Mouse (Mus musculus) thymus, postnatal 36 days (tissue): ENCODE data around the gene Grb7.

Experiments used
- DNase-seq, 2 experiments: peaks; one replicate each; pipeline ENCODE4 v3.0.0; 2022; ENCODE audit warnings: mixed read lengths in 2 of 2

The Grb7 gene

GRCm38 (mm10) chr11:98446213-98446561 is at the start of gene Grb7:
Gene Grb7, plus strand, starts transcription at chr11:98446394.
- no peak for DNase-seq

DNA sequence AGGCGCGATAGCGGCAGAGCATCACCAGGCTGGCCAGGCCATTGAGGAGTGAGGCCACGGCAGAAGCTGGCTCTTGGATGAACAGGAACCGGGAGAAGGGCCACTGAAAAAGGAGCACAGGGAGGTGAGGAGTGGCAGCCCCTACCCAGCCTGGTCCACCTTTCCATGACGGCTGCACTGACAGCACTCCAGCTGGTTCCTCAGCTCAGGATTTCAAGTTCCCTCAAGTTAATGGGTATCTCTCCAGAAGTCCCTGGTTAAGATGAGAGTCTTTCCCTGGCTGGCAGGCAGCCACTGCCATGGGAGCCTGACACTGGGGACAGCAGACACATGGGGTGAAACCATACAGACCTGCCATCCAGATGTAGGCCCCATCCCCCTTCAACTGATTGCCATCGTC is 48.2 kb upstream of the Grb7 start:
- DNase-seq: no peak

DNA sequence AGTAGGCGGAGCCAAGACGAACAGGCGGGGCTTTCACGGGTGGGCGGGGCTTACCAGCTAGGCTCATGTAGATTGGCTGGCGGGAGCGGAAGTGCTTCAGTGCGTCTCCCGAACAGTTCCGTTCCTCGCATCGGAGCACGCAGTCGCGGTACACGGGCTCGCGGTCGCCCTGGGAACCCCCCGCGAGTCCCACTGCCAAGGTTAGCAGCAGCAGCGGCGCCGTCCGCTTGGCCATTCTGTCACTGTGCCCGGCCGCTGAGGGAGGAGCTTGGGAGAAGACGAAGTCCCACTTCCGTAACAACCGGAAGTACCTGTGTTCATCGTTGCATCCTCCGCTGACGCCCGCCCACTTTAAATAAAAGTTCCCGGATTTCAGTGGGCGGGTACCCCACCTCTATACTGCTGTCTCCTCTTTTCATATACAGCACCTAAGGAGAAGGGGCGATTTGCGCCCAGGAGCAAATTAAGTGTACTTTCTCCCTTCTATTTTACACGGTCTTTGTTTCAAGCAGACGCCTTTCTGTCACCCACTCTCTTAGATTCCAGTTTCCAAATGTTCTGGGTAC is 46.0 kb upstream of the Grb7 start, which contains the start of gene Pgap3:
Gene Pgap3, minus strand, starts transcription at position 330 of the 566 bp plus-strand sequence.
- peak; percentile 86 to 87 for DNase-seq

DNA sequence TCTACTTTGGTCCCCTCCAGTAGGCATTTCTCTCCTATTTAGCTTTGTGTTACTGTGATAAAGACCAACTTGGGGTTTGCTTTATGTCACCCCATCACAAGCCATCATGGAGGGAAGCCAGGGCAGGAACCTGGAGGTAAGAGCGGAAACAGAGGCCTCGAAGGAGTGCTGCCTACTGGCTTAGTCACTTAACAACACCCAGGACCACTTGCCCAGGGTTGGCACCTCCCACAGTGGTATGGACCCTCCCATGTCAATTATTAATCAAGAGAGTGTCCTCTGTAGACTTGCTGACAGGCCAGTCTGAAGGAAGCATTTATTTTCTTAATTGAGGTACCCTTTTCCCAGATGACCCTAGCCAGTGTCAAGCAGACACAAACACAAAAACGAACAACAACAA is 45.4 kb upstream of the Grb7 start:
- DNase-seq: no peak

DNA sequence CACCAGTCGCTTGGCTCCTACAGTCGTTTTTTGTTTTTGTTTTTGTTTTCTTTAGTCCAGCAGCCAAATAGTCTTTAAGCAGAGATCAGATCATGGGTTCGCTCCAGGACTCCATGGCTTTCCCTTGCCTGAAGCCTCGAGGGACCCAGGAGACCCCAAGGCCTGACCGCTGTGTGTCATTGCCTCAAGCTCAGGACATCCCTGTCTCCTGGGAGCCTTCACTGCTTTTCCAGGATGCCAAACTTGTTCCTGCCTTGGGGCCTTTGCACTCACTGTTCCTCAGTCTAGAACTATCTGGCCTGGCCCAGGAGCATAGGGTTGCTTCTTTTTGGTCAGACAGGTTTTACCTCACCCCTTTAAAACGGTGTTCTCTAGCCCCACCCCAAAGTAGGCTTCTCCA is 39.6 kb upstream of the Grb7 start:
- DNase-seq: no peak

- no peak for DNase-seq
These were observed 37.3 kb upstream of the Grb7 start for GRCm38 (mm10) chr11:98408872-98409271.

DNA sequence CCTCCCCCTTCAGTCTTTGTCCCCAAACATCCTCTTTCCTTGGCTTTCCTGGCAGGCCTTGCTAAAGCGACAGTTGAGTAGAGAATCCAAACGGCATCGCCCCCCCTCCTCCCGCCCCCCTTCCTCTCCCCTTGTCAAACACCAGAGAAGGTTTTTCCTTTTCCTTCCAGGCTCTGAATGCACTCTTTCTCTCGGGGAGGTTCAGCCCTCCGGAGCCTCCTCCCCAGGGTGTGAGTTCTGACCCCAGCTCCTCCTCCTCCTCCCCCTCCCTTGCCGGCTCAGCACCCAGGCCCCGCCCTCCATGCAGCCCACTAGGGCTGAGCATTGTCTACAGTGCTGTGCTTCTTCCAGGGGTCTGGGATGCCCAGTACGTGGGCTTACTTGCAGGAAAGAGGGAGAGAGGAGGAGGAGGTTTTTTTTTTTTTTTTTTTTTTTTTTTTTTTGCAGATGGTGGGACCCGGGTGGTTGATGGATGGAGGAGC is 36.8 kb upstream of the Grb7 start:
- no peak for DNase-seq

DNA sequence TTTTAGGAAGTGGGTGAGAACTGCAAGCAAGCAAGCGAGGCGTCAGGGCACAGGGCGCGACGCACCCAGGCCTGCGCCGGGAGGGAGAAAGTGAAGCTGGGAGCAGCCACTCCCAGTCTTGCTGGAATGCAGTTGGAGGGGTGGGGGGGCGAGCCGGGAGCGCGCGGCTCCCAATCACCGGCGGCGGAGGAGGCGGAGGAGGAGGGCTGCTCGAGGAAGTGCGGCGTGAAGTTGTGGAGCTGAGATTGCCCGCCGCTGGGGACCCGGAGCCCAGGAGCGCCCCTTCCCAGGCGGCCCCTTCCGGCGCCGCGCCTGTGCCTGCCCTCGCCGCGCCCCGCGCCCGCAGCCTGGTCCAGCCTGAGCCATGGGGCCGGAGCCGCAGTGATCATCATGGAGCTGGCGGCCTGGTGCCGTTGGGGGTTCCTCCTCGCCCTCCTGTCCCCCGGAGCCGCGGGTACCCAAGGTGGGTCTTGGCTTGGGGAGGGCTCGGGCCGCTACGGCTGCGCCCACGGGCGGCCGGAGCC is 33.9 kb upstream of the Grb7 start, which contains the start of gene Erbb2:
Gene Erbb2, plus strand, starts transcription at position 198 of the 524 bp plus-strand sequence.
- no peak for DNase-seq

DNA sequence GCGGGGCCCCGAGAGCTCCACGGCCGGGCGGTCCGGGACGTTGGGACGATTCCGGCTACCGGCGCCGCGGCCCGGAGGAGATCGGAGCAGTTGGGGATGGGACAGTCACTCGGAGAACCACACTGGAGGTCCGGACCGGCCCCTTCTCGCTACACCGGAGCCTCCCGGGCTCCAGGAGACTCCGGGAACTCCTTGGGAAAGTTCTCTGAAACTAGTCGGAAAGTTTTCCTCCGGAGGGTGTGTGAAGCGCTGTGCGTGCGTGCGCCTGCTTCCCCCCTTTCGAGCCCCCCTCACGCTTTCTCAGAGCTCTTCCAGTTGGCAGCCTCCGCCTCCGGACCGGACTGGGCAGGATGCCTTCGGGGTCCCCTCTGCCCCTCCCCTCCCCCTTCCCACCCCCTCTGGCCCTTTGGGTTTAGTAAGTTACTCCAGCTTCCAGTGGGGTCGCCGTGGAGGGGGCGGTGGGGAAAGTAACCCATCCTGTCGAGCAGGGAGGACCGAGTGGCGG is 33.3 kb upstream of the Grb7 start:
- no peak for DNase-seq

GRCm38 (mm10) chr11:98413731-98414130 is 32.5 kb upstream of the Grb7 start:
- DNase-seq: no peak

DNA sequence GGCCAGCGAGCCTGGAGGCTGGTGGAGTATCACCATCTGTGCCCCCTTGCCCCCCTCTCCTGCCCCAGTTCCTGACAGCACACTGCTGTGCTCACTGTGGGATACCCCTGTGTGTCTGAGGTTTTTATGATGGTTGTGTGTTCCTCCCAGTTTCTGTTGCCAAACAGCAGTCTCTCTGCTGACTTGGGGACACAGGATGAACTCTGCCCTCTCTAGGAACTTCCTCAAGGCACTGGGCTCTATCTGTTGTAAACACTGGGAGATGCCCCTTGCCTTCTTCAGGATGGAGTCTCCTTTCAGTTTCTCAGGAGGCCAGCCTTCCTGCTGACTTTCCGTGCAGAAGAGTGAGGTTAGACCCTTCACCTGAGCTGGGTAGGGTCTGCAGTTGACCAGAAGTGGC is 32.0 kb upstream of the Grb7 start:
- DNase-seq: no peak

DNA sequence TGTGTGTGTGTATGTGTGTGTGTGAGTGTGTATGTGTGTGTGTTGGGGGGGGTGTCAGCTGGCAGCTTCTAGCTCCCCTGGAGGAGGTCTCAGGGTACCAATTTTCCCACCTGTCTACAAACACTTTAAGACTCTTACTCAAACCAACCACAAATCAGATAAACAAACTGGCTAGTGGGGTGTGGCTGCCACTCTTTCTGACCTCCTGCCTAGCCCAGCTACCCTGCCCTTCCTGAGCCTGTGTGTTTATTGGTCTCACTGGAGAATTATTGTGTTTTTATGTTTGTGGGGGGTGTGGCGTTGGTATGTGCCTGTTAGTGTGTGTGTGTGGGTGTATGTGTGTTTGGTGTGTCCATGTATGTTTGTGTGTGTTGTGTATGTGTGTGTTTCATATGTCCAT is 29.1 kb upstream of the Grb7 start:
- no peak for DNase-seq

- DNase-seq: no peak
These were observed 27.9 kb upstream of the Grb7 start for GRCm38 (mm10) chr11:98418273-98418672.

DNA sequence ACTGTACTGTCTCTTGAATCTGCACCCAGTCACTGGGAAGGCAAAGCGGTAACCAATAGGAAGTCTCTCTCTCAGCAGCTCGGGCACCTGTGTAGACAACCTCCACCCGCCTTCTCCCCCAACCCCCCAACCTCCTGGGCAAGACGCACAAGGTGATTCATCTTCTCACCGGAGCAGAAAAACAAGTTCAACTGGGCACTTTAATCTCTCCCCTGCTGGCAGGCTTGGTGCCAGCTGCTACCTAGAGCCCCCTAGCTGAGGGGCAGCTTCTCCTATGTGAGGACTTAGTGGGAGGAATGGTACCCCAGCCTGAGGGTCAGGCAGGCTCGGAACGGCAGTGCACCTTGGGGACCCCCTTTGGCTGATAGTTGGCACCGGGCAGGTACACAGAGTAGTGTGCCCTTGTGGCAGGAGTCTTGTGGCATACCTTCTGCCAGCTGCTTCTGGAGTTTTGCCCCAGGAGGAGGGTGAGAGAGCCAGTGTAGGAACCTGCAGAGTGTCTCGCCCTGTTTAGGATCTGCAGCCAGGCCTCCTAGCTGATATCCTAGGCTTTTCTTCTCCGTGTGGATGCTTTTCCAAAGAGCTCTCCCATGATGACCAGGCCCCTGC is 27.2 kb upstream of the Grb7 start:
- no peak for DNase-seq

DNA sequence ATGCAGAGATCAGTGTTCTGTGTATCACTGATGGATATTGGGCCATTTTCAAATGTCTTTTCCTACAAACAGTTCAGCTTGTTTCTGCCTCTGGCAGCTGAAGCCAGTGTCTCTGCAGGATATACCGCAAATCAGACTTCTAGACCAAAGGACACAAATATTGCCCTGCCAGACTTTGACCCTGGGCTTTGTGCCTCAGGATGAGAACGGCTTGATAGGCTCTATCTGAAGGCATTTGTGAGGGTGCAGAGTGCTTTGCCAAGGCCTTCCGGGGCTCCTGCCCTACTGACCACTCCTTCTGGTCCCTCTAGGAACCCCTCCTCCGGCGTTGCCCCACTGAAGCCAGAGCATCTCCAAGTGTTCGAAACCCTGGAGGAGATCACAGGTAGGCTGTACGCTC is 19.6 kb upstream of the Grb7 start:
- no peak for DNase-seq

DNA sequence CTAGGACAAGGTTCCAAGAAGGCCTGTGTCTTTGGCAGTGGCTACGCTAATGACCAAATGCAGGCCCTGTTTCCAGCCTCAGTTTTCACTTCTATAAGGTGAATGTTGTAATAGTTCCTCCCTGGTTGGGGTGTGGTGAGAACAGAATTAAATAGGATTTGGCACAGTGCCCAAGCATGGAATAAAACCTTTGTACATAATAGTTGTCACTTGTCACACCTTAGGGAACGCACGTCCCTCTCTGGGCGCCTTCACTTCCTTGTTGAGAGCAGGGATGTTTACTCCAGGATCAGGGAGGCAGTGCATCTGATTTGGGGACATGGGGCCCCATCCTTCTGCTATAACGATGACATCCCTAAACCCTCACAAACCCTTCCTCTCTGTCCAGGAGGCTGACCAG is 17.8 kb upstream of the Grb7 start:
- DNase-seq: no peak

GRCm38 (mm10) chr11:98431743-98432502 is 14.3 kb upstream of the Grb7 start:
- DNase-seq: no peak

DNA sequence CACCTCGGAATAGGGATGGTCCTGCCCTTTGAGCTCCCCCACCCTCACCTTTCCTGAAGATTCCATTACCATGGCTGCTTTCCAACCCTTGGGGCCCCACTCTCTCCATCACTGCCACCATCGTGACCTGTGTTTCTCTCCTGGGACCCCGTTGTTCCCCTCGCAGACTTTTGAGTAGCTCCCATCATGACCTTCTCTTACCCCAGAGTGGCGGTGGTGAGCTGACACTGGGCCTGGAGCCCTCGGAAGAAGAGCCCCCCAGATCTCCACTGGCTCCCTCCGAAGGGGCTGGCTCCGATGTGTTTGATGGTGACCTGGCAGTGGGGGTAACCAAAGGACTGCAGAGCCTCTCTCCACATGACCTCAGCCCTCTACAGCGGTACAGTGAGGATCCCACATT is 10.5 kb upstream of the Grb7 start:
- DNase-seq: no peak

DNA sequence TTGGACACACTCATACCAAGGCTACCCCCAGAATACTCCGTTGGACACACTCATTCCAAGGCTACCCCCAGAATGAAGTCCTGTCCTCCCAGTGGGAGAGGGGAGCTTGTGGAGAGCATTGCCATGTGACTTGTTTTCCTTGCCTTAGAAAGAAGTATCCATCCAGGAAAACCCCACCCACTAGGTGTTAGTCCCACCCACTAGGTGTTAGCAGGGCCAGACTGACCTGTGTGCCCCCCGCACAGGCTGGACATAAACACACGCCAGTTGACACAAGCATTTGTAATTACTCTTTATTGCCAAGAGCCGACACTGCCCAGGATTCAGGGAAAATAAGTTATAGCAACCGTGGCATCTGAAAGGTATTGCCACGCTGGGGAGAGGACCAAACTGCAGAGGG is 8.8 kb upstream of the Grb7 start:
- no peak for DNase-seq

- DNase-seq: peak; percentile 91 to 95
These were observed 7.6 kb upstream of the Grb7 start, which contains the start of gene Mien1 for GRCm38 (mm10) chr11:98438331-98439158. Gene Mien1, minus strand, starts transcription at chr11:98438991.

DNA sequence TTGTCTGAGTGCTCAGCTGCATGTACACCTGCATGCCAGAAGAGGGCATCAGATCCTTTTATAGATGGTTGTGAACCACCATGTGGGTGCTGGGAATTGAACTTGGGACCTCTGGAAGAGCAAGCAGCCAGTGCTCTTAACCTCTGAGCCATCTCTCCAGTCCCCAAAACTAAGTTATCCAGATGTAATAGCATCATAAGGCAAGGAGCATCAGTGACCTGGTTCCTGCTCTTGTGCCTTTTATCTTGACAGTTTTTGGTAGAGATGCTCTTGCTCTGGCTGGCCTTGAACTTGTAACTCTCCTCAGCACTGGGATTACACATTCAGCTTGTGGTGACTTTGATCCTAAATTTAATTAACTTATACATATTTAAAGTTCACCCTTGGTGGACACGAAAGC is 2.5 kb upstream of the Grb7 start:
- no peak for DNase-seq

- no peak for DNase-seq
These were observed 956 bp upstream of the Grb7 start for GRCm38 (mm10) chr11:98445238-98445637.

- DNase-seq: no peak
These were observed 515 bp upstream of the Grb7 start for GRCm38 (mm10) chr11:98445679-98446078.
